Mouse (Mus musculus): ENCODE measurements around the gene Sae1. TPM values are rescaled to one million over a fixed set of nuclear protein-coding genes. Genes with fewer than 3 reads are reported as not detected.

Sae1 gene
- total and polyA plus RNA-seq, 2 experiments from 2014 or later: 122 to 211 TPM

- peaks cover 32% of the 10 kb centered on the region for H3K36me3 ChIP-seq (ENCODE audit: insufficient read depth)
- DNase-seq (no peak), ATAC-seq (no peak)
- no peaks in the 10 kb centered on the region for H3K4me1 ChIP-seq (ENCODE audit: insufficient read depth)
- no peak overlapping the region for H3K27ac ChIP-seq (ENCODE audit: low read depth, low read length)
- 95% methylated on average over 2 of the region's 2 CpGs for WGBS
- no peak for TF ChIP-seq CTCF (IDR thresholded peaks at IDR 0.05; ENCODE audit: low read depth)
- no peak overlapping the region for H3K9ac ChIP-seq
- H3K9me3 ChIP-seq (ENCODE audit: low read length): no peaks in the 10 kb centered on the region
- H3K4me2 ChIP-seq (ENCODE audit: low read depth): no peak overlapping the region
- no peak overlapping the region for H3K4me3 ChIP-seq (ENCODE audit: low read depth, low read length)
- H3K27me3 ChIP-seq (ENCODE audit: insufficient read depth, low read length): no peaks in the 10 kb centered on the region
Measured at GRCm38 (mm10) chr7:16326607-16326971, 61.0 kb downstream of the Sae1 start.

- Histone ChIP-seq H3K9me3 (ENCODE audit: low read length) (no peaks in the 10 kb centered on the region), H3K9ac (no peak overlapping the region), H3K4me2 (ENCODE audit: low read depth) (no peak overlapping the region), H3K4me3 (ENCODE audit: low read depth, low read length) (no peak overlapping the region), H3K27me3 (ENCODE audit: insufficient read depth, low read length) (no peaks in the 10 kb centered on the region), H3K36me3 (ENCODE audit: insufficient read depth) (peaks cover 32% of the 10 kb centered on the region), H3K4me1 (ENCODE audit: insufficient read depth) (no peaks in the 10 kb centered on the region), H3K27ac (ENCODE audit: low read depth, low read length) (no peak overlapping the region)
- 33% methylated on average over 8 of the region's 8 CpGs for WGBS
- DNase-seq (peak; percentile 72), ATAC-seq (peak; percentile 77)
- TF ChIP-seq CTCF (IDR thresholded peaks at IDR 0.05; ENCODE audit: low read depth): peak; percentile 76
Measured at GRCm38 (mm10) chr7:16325920-16326606, 61.5 kb downstream of the Sae1 start.

- Histone ChIP-seq H3K36me3 (ENCODE audit: insufficient read depth) (peaks cover 26% of the 10 kb centered on the region), H3K4me1 (ENCODE audit: insufficient read depth) (no peaks in the 10 kb centered on the region), H3K27ac (ENCODE audit: low read depth, low read length) (no peak overlapping the region), H3K4me2 (ENCODE audit: low read depth) (no peak overlapping the region), H3K9me3 (ENCODE audit: low read length) (no peaks in the 10 kb centered on the region), H3K4me3 (ENCODE audit: low read depth, low read length) (no peak overlapping the region), H3K27me3 (ENCODE audit: insufficient read depth, low read length) (no peaks in the 10 kb centered on the region), H3K9ac (no peak overlapping the region)
- WGBS: 91% methylated on average over 7 of the region's 7 CpGs
- DNase-seq (no peak), ATAC-seq (no peak)
- no peak for TF ChIP-seq CTCF (IDR thresholded peaks at IDR 0.05; ENCODE audit: low read depth)
Measured at GRCm38 (mm10) chr7:16324661-16325060, 62.9 kb downstream of the Sae1 start.

- TF ChIP-seq CTCF (IDR thresholded peaks at IDR 0.05; ENCODE audit: low read depth): no peak
- no peaks in the 10 kb centered on the region for H3K4me1 ChIP-seq (ENCODE audit: insufficient read depth)
- H3K9me3 ChIP-seq (ENCODE audit: low read length): no peaks in the 10 kb centered on the region
- no peak for ATAC-seq
- H3K27me3 ChIP-seq (ENCODE audit: insufficient read depth, low read length): no peaks in the 10 kb centered on the region
- no peak for DNase-seq
- WGBS: 92% methylated on average over 6 of the region's 6 CpGs
- no peak overlapping the region for H3K27ac ChIP-seq (ENCODE audit: low read depth, low read length)
- peaks cover 13% of the 10 kb centered on the region for H3K36me3 ChIP-seq (ENCODE audit: insufficient read depth)
- H3K4me2 ChIP-seq (ENCODE audit: low read depth): no peak overlapping the region
- H3K9ac ChIP-seq: no peak overlapping the region
- H3K4me3 ChIP-seq (ENCODE audit: low read depth, low read length): no peak overlapping the region
Measured at GRCm38 (mm10) chr7:16320479-16320878, 67.1 kb downstream of the Sae1 start.

- Histone ChIP-seq H3K27me3 (ENCODE audit: insufficient read depth, low read length) (no peaks in the 10 kb centered on the region), H3K36me3 (ENCODE audit: insufficient read depth) (peaks cover 14% of the 10 kb centered on the region), H3K9ac (no peak overlapping the region), H3K4me2 (ENCODE audit: low read depth) (no peak overlapping the region), H3K27ac (ENCODE audit: low read depth, low read length) (no peak overlapping the region), H3K4me1 (ENCODE audit: insufficient read depth) (peaks cover 3% of the 10 kb centered on the region; the same call in 1 of the 2 replicates), H3K9me3 (ENCODE audit: low read length) (no peaks in the 10 kb centered on the region), H3K4me3 (ENCODE audit: low read depth, low read length) (no peak overlapping the region)
- TF ChIP-seq CTCF (IDR thresholded peaks at IDR 0.05; ENCODE audit: low read depth): no peak
- ATAC-seq (no peak), DNase-seq (no peak)
- 86% methylated on average over 4 of the region's 4 CpGs for WGBS
Measured at GRCm38 (mm10) chr7:16319216-16319615, 68.4 kb downstream of the Sae1 start.

GRCm38 (mm10) chr7:16317094-16317493 lies 70.5 kb downstream of the Sae1 start:
- H3K36me3 ChIP-seq (ENCODE audit: insufficient read depth): peaks cover 14% of the 10 kb centered on the region
- no peak for ATAC-seq
- no peak overlapping the region for H3K4me3 ChIP-seq (ENCODE audit: low read depth, low read length)
- H3K9ac ChIP-seq: no peak overlapping the region
- H3K9me3 ChIP-seq (ENCODE audit: low read length): no peaks in the 10 kb centered on the region
- H3K27me3 ChIP-seq (ENCODE audit: insufficient read depth, low read length): no peaks in the 10 kb centered on the region
- no peak overlapping the region for H3K4me2 ChIP-seq (ENCODE audit: low read depth)
- WGBS: 89% methylated on average over 14 of the region's 14 CpGs
- no peak for TF ChIP-seq CTCF (IDR thresholded peaks at IDR 0.05; ENCODE audit: low read depth)
- DNase-seq: no peak
- peaks cover 15% of the 10 kb centered on the region for H3K4me1 ChIP-seq (ENCODE audit: insufficient read depth)
- H3K27ac ChIP-seq (ENCODE audit: low read depth, low read length): no peak overlapping the region

- Histone ChIP-seq H3K4me1 (ENCODE audit: insufficient read depth) (peaks cover 15% of the 10 kb centered on the region), H3K36me3 (ENCODE audit: insufficient read depth) (peaks cover 14% of the 10 kb centered on the region), H3K4me3 (ENCODE audit: low read depth, low read length) (no peak overlapping the region), H3K9me3 (ENCODE audit: low read length) (no peaks in the 10 kb centered on the region), H3K4me2 (ENCODE audit: low read depth) (no peak overlapping the region), H3K27ac (ENCODE audit: low read depth, low read length) (no peak overlapping the region), H3K9ac (no peak overlapping the region), H3K27me3 (ENCODE audit: insufficient read depth, low read length) (no peaks in the 10 kb centered on the region)
- DNase-seq: no peak
- WGBS: 71% methylated on average over 4 of the region's 4 CpGs
- no peak for TF ChIP-seq CTCF (IDR thresholded peaks at IDR 0.05; ENCODE audit: low read depth)
- ATAC-seq: no peak
Measured at GRCm38 (mm10) chr7:16315222-16315759, 72.3 kb downstream of the Sae1 start.
